Mouse (Mus musculus) kidney, embryonic 14.5 days (tissue): ENCODE data around the gene Lrrtm3. TPM values are rescaled to one million over a fixed set of nuclear protein-coding genes. Genes with fewer than 3 reads are reported as not detected.

Experiments
- ATAC-seq: fragments of 200-750 bp; cut with Nextera tagmentation; 2 replicates; pipeline ENCODE4 v1.8.0; 2017; ENCODE audit warnings: moderate number of reproducible peaks, mild to moderate bottlenecking, moderate TSS enrichment, moderate library complexity; ENCODE audit not compliant: low FRiP score, low TSS enrichment
- H3K27ac ChIP-seq: fragments of 300-500 bp; sonication (generic); 2 replicates; pipeline ENCODE4 v1.5.1; 2014; ENCODE audit warnings: low read depth, mild to moderate bottlenecking, low read length, moderate library complexity, mixed read lengths
- H3K27me3 ChIP-seq: fragments of 300-500 bp; sonication (generic); 2 replicates; pipeline ENCODE4 v1.6.1; 2014; ENCODE audit warnings: mild to moderate bottlenecking, low read length; ENCODE audit not compliant: control insufficient read depth, insufficient read depth
- H3K36me3 ChIP-seq: fragments of 300-500 bp; sonication (generic); 2 replicates; pipeline ENCODE4 v1.6.1; 2014; ENCODE audit warnings: low read length, mixed read lengths; ENCODE audit not compliant: control insufficient read depth, insufficient read depth
- H3K4me1 ChIP-seq: fragments of 300-500 bp; sonication (generic); 2 replicates; pipeline ENCODE4 v1.6.1; 2014; ENCODE audit warnings: low read length, mixed read lengths; ENCODE audit not compliant: control insufficient read depth, insufficient read depth
- H3K4me2 ChIP-seq: fragments of 300-500 bp; sonication (generic); replicated peaks from 2 replicates; pipeline ENCODE4 v1.6.1; 2014; ENCODE audit warnings: low read depth, mild to moderate bottlenecking, low read length
- H3K4me3 ChIP-seq: fragments of 300-500 bp; sonication (generic); 2 replicates; pipeline ENCODE4 v1.5.1; 2014; ENCODE audit warnings: mild to moderate bottlenecking, low read length
- H3K9ac ChIP-seq: fragments of 300-500 bp; sonication (generic); 2 replicates; pipeline ENCODE4 v1.6.1; 2014; ENCODE audit warnings: low read depth, mild to moderate bottlenecking, low read length, moderate library complexity
- H3K9me3 ChIP-seq: fragments of 300-500 bp; sonication (generic); 2 replicates; pipeline ENCODE4 v1.6.1; 2016; ENCODE audit warnings: low read length; ENCODE audit not compliant: control insufficient read depth
- WGBS: fragments of 180-500 bp; shearing (Covaris S2); extraction: QIAGEN DNeasy Blood & Tissue Kit; methylation state at CpG from one replicate; pipeline ENCODE4 v1.1.7; 2014; 5-methylcytosine and 5-hydroxymethylcytosine counted together
- polyA plus RNA-seq: library from polyadenylated mRNA; unstranded; fragments of >200 nt; fragmentation: Nextera tagmentation; extraction: Ambion mirVana; gene quantifications from 2 replicates; pipeline ENCODE4 v1.2.1, GENCODE M21; 2014

The Lrrtm3 gene
- polyA plus RNA-seq, 1 experiment from 2014 or later, result 0.16 TPM

GRCm38 (mm10) chr10:63899891-63900290, 190.2 kb downstream of the Lrrtm3 start:
- H3K9me3 ChIP-seq, result no peaks in the 10 kb centered on the region
- no peaks in the 10 kb centered on the region for H3K36me3 ChIP-seq
- H3K4me3 ChIP-seq, result no peak overlapping the region
- no peak overlapping the region for H3K9ac ChIP-seq
- H3K4me2 ChIP-seq, result no peak overlapping the region
- H3K27ac ChIP-seq, result no peak overlapping the region
- ATAC-seq, result no peak
- H3K4me1 ChIP-seq, result no peaks in the 10 kb centered on the region
- no peaks in the 10 kb centered on the region for H3K27me3 ChIP-seq

- no peaks in the 10 kb centered on the region for H3K4me1 ChIP-seq
- H3K27me3 ChIP-seq, result no peaks in the 10 kb centered on the region
- H3K27ac ChIP-seq, result no peak overlapping the region
- H3K9ac ChIP-seq, result no peak overlapping the region
- no peaks in the 10 kb centered on the region for H3K36me3 ChIP-seq
- H3K4me3 ChIP-seq, result no peak overlapping the region
- H3K9me3 ChIP-seq, result no peaks in the 10 kb centered on the region
- no peak overlapping the region for H3K4me2 ChIP-seq
- ATAC-seq, result no peak
- 89% methylated on average over 5 of the region's 5 CpGs for WGBS
Measured at GRCm38 (mm10) chr10:63894612-63895011, 195.5 kb downstream of the Lrrtm3 start.

DNA sequence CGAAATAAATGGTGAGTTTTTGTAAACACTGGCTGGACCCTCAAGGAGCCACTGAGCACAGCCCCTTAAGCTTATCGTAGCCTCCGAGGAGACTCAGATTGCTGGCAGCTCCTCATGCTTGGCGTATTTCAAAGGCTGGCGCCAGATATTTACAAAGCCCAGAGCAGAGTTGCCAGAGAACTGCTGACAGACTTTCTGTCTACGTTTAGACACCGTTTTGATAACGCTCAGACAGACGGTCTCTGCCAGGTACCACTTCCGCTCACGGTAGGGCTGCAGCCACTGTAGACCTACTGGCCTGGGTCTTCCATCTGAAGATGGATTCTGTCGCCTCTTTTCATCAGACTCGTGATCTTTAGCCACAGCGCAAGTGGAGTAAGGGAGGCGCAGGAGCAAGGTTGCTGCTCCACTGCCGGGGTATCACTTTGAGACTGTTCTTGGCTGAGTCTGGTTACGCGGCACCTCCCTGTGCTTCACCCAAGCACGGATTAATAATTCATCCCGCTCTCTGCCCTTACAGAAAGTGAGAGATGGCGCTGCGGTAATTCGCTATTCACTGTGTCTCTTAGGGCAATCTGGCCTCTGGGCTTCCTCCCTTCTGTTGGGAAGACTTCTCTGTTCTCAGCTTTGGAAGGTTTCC, 203.5 kb downstream of the Lrrtm3 start:
- no peak for ATAC-seq
- Histone ChIP-seq H3K4me3 (no peak overlapping the region), H3K27ac (no peak overlapping the region), H3K9me3 (no peaks in the 10 kb centered on the region), H3K9ac (no peak overlapping the region), H3K27me3 (no peaks in the 10 kb centered on the region), H3K36me3 (no peaks in the 10 kb centered on the region), H3K4me1 (no peaks in the 10 kb centered on the region), H3K4me2 (no peak overlapping the region)
- 85% methylated on average over 23 of the region's 23 CpGs for WGBS

GRCm38 (mm10) chr10:63880462-63880903, 209.6 kb downstream of the Lrrtm3 start:
- no peak overlapping the region for H3K27ac ChIP-seq
- no peak for ATAC-seq
- 90% methylated on average over 5 of the region's 5 CpGs for WGBS
- H3K36me3 ChIP-seq, result no peaks in the 10 kb centered on the region
- no peaks in the 10 kb centered on the region for H3K9me3 ChIP-seq
- H3K4me1 ChIP-seq, result no peaks in the 10 kb centered on the region
- H3K27me3 ChIP-seq, result no peaks in the 10 kb centered on the region
- H3K4me2 ChIP-seq, result no peak overlapping the region
- H3K4me3 ChIP-seq, result no peak overlapping the region
- no peak overlapping the region for H3K9ac ChIP-seq

Other genes with a start within 250 kb of the Lrrtm3 start
- gene Gm10118, start 162.8 kb downstream of the Lrrtm3 start, polyA plus RNA-seq, result not detected in 2 replicates